Mouse (Mus musculus): ENCODE data around the gene Tlr5. TPM values are rescaled to one million over a fixed set of nuclear protein-coding genes. Genes with fewer than 3 reads are reported as not detected.
A peak's percentile ranks its signal among the peaks of the same experiment; 100 is the strongest.

The Tlr5 gene
- total RNA-seq (2021) = under 1 TPM; 0.42 to 0.52 TPM
- long read RNA-seq, experiment 1, partial matches to known transcripts = 0 of 1 reads
- long read RNA-seq, experiment 1, other reads (novel, unspliced or antisense) = 1 of 1 reads
- long read RNA-seq, experiment 2 = 0 reads

GRCm38 (mm10) chr1:182954287-182955046 lies at the start of gene Tlr5:
Gene Tlr5, plus strand, starts transcription at chr1:182954788.
- intact Hi-C loops (cut with DNase I) = no loop called here
- no peak for TF ChIP-seq CTCF (IDR thresholded peaks at IDR 0.05)
- peak within 1 kb of the TSS; percentile 34 for H3K4me3 ChIP-seq
- DNase-seq (ENCODE audit: extremely low spot score in 1 of 2, low spot score in 2 of 2) = no peak
- H3K27ac ChIP-seq = no peak within 1 kb of the TSS

DNA sequence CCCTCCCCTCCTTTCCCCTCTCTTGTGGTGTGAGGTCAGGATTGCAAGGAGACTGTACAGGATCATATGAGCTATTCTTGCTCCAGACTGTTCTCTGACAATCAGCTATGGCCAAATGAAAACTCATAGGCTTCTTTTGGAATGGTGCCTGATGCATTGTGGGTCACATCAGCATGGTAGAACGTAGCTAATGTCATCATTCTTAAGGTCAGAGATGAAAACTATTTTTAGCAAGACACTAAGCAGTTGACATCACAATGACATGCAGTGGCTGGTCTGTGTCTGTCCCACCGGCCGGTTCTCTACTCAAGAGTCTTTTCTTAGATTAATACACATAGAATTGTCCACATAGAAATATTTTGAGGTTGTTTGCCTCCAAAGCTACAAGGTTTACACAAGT lies 48.9 kb upstream of the Tlr5 start:
- TF ChIP-seq CTCF (IDR thresholded peaks at IDR 0.05) = no peak

GRCm38 (mm10) chr1:182908050-182909036 lies 46.2 kb upstream of the Tlr5 start:
- no peak for TF ChIP-seq CTCF (IDR thresholded peaks at IDR 0.05)
- intact Hi-C loops (cut with DNase I) = loop anchor here (5.0 kb wide), 1 partner anchor 54 kb away; no protein-coding TSS in a partner anchor
- H3K4me3 ChIP-seq = no peak overlapping the region
- peak overlapping the region; percentile 71 for H3K27ac ChIP-seq
- DNase-seq (ENCODE audit: extremely low spot score in 1 of 2, low spot score in 2 of 2) = peak; percentile 88 to 91

More for the DNA sequence above, 48.9 kb upstream of the Tlr5 start:
- no peak for DNase-seq (ENCODE audit: extremely low spot score in 1 of 2, low spot score in 2 of 2)
- H3K4me3 ChIP-seq = no peak overlapping the region
- intact Hi-C loops (cut with DNase I) = loop anchor here (5.0 kb wide), 1 partner anchor 57 kb away; no protein-coding TSS in a partner anchor
- H3K27ac ChIP-seq = no peak overlapping the region

DNA sequence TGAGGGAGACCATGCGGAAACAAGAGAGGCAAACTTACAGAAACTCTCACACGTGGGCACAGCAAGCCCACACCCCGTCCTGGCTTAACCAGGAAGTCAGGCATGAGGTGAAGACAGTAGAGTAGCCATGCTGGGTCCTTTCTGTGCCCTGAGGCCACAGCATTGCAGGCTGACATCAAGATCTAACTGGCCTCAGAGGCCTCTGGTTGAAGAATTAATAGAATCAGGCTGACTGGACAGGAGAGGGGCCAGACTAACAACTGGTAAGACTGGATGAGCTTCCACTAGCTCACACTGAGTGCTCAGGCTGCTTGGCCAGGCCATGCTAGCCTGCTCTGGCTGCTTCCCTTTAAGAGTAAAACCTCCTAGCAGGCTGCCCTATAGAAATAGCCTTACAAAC lies 45.5 kb upstream of the Tlr5 start:
- no peak for DNase-seq (ENCODE audit: extremely low spot score in 1 of 2, low spot score in 2 of 2)
- intact Hi-C loops (cut with DNase I) = loop anchor here (5.0 kb wide), 1 partner anchor 53 kb away; no protein-coding TSS in a partner anchor

DNA sequence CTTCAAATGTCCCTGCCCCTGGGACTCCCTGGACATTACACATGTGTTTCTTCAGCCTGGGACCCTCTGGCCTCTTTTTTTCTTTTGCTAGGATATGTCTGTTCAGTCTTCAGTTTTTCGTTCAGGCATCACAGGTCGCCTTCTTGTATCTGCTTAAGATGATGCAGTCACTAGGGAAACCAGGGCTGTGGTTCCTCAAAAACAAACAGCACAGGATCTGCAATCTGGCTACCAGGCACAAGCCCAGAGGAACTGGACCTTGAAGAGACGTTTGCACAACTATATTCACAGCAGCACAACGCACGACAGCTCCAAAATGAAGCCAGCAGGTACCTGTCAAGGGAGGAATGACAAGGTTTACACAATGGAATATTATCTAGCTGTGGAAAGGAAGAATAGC lies 45.0 kb upstream of the Tlr5 start:
- no peak overlapping the region for H3K27ac ChIP-seq
- no peak for TF ChIP-seq CTCF (IDR thresholded peaks at IDR 0.05)
- intact Hi-C loops (cut with DNase I) = loop anchor here (5.0 kb wide), 1 partner anchor 53 kb away; no protein-coding TSS in a partner anchor
- H3K4me3 ChIP-seq = no peak overlapping the region
- no peak for DNase-seq (ENCODE audit: extremely low spot score in 1 of 2, low spot score in 2 of 2)

More for the DNA sequence above, 45.5 kb upstream of the Tlr5 start:
- no peak overlapping the region for H3K4me3 ChIP-seq
- peak overlapping the region; percentile 71; the same call in 1 of the 2 replicates for H3K27ac ChIP-seq
- no peak for TF ChIP-seq CTCF (IDR thresholded peaks at IDR 0.05)

GRCm38 (mm10) chr1:182912591-182912990 lies 42.0 kb upstream of the Tlr5 start:
- Histone ChIP-seq H3K4me3 (no peak overlapping the region), H3K27ac (no peak overlapping the region)
- no peak for TF ChIP-seq CTCF (IDR thresholded peaks at IDR 0.05)
- intact Hi-C loops (cut with DNase I) = no loop called here
- no peak for DNase-seq (ENCODE audit: extremely low spot score in 1 of 2, low spot score in 2 of 2)

GRCm38 (mm10) chr1:182914121-182914908 lies 40.3 kb upstream of the Tlr5 start:
- Histone ChIP-seq H3K27ac (no peak overlapping the region), H3K4me3 (no peak overlapping the region)
- no peak for TF ChIP-seq CTCF (IDR thresholded peaks at IDR 0.05)
- intact Hi-C loops (cut with DNase I) = no loop called here
- DNase-seq (ENCODE audit: extremely low spot score in 1 of 2, low spot score in 2 of 2) = no peak

DNA sequence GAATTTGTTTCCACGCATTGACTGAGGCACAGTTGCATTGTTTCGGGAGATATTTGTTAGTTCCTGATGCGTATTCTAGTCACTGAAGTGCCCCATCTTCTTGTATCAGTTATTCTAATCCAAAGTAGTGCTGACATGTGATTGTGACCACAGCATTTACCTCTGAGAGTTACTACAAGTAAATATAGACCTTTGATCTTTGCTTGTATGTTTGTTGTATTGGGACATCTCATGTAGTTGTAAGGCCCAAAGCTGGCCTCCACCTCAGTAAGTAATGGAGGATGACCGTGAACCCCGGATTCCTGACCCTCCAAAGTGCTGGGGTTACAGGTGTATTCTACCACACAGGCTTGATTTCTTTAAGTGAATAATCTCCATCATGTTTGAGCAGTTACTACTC lies 38.4 kb upstream of the Tlr5 start:
- intact Hi-C loops (cut with DNase I) = no loop called here
- TF ChIP-seq CTCF (IDR thresholded peaks at IDR 0.05) = no peak
- Histone ChIP-seq H3K4me3 (no peak overlapping the region), H3K27ac (no peak overlapping the region)
- no peak for DNase-seq (ENCODE audit: extremely low spot score in 1 of 2, low spot score in 2 of 2)

DNA sequence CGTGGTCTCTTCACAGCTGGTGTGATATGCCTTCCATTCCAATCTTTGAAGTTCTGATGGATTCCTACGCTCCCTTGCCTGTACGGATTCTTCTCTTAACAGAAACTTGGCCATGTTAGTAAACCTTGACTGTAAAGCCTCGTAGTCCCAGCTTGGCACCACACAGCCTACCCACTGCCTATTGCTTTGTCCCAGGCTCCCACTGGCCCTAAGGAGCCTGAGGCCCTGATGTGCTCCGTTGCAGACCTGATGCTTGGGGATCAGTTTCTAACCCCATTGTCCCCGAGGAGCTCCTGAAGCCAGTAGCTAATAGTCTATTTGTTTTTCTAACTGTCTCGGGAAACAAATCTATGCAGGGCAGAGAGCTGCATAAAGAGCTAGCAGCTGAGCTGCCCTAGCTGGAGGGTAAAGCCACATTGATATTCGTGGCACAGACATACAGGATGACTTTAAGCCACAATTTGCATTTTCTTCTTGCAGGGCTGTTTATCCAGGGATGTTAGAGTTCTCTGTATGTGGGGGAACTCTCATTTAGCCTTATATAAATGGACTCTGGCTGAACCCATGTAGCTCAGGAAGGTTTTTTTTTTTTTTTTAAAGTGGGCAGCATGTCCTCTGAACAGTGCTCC lies 35.8 kb upstream of the Tlr5 start:
- Histone ChIP-seq H3K4me3 (no peak overlapping the region), H3K27ac (no peak overlapping the region)
- TF ChIP-seq CTCF (IDR thresholded peaks at IDR 0.05) = no peak
- DNase-seq (ENCODE audit: extremely low spot score in 1 of 2, low spot score in 2 of 2) = no peak
- intact Hi-C loops (cut with DNase I) = no loop called here

DNA sequence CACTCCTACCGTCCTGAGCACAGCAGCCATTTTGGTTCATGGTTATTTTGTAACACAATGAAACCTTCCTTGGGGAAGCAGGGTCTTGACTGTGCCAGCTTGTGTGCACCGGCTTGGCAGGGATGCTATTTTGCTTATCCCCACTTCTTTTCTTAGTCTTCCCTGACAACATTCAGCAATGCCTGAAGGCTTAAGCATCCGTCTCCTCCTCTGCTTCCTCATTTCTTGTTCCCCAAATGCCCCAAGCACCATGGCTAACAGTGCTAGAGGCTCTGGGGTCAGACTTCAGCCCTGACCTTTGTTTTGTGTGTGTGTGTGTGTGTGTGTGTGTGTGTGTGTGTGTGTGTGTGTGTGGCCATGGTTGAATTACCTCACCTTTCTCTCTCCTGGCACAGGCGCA lies 31.8 kb upstream of the Tlr5 start:
- no peak overlapping the region for H3K4me3 ChIP-seq
- no peak for DNase-seq (ENCODE audit: extremely low spot score in 1 of 2, low spot score in 2 of 2)
- intact Hi-C loops (cut with DNase I) = no loop called here
- no peak overlapping the region for H3K27ac ChIP-seq
- TF ChIP-seq CTCF (IDR thresholded peaks at IDR 0.05) = no peak

DNA sequence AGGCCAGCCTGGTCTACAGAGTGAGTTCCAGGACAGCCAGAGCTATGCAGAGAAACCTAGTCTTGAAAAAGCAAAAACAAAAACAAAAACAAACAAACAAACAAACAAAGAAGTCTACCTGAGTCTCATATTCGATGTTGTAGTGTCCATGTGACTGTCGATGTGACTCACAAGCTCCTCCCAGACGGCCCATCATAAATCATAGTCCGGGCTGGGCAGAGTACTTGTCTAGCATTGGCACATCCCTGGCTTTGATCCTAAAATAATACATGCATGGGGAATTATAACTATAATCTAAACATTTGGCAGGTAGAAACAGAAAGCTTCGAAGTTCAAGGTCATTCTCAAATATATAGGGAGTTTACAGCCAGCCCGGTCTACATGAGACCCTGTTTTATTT lies 28.1 kb upstream of the Tlr5 start:
- DNase-seq (ENCODE audit: extremely low spot score in 1 of 2, low spot score in 2 of 2) = no peak
- no peak overlapping the region for H3K27ac ChIP-seq
- no peak for TF ChIP-seq CTCF (IDR thresholded peaks at IDR 0.05)
- intact Hi-C loops (cut with DNase I) = no loop called here
- H3K4me3 ChIP-seq = no peak overlapping the region
